13 mouse cellular contexts compared by ENCODE assay signal in the genomic region with DNA sequence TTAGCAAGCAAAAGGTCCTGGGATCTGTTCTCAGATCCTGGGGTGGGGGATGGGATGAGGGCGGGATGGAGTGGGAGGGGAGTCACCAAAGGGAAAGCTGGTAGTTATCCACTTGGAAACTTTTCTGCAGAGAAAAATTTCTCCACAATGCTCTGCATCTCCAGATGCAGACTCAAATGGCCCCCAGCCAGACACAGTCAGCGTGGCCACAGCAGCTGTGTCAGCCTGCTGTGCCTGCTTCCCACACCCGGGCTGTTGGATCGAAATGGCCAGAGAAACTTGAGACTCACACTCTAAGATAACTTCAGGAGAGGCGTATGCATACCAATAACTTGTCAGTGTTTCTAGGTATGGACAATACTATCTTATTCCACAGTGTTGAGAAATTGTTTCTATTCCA. TPM values are rescaled to one million over a fixed set of nuclear protein-coding genes. Genes with fewer than 3 reads are reported as not detected.
DNase-seq lines count a peak whose midpoint lies in the region; ATAC-seq and TF ChIP-seq lines count a peak whose summit lies in the region.
"Had no signal": no experiment of that assay in that cellular context is flagged by ENCODE, and none has a peak within 500 bp of the region (broad histone marks: within the 10 kb centered on the region; RNA-seq: fewer than 3 reads in every experiment).

No protein-coding gene starts in this region.

- no peaks in the 10 kb centered on the region for H3K36me3 ChIP-seq in myocyte (ENCODE audit: control insufficient read depth, insufficient read depth)
- no peaks in the 10 kb centered on the region for H3K36me3 ChIP-seq in midbrain, embryonic 11.5 days (ENCODE audit: control insufficient read depth, insufficient read depth, low read length)
- H3K36me3 ChIP-seq: heart, embryonic 13.5 days; midbrain, embryonic 13.5 days had no signal

- H3K27ac ChIP-seq in midbrain, embryonic 11.5 days (ENCODE audit: low read depth, low read length), result no peak overlapping the region
- H3K27ac ChIP-seq: heart, embryonic 13.5 days; midbrain, embryonic 13.5 days had no signal

- H3K4me1 ChIP-seq in midbrain, embryonic 11.5 days (ENCODE audit: control insufficient read depth, insufficient read depth, low read length), result no peaks in the 10 kb centered on the region; the same call in 1 of the 2 replicates

- H3K4me3 ChIP-seq in myocyte, result no peak overlapping the region
- H3K4me3 ChIP-seq in midbrain, embryonic 11.5 days (ENCODE audit: low read depth, low read length), result no peak overlapping the region
- H3K4me3 ChIP-seq: heart, embryonic 13.5 days; midbrain, embryonic 13.5 days had no signal

- no peaks in the 10 kb centered on the region for H3K27me3 ChIP-seq in myocyte (ENCODE audit: control insufficient read depth, insufficient read depth, insufficient read length)
- no peaks in the 10 kb centered on the region for H3K27me3 ChIP-seq in midbrain, embryonic 11.5 days (ENCODE audit: control insufficient read depth, insufficient read depth, low read length)
- H3K27me3 ChIP-seq: heart, embryonic 13.5 days; midbrain, embryonic 13.5 days had no signal

- H3K4me2 ChIP-seq in myocyte (ENCODE audit: low read depth), result peak overlapping the region; percentile 41
- no peak overlapping the region for H3K4me2 ChIP-seq in midbrain, embryonic 11.5 days
- H3K4me2 ChIP-seq: heart, embryonic 13.5 days; midbrain, embryonic 13.5 days had no signal

- H3ac ChIP-seq in myocyte (ENCODE audit: control insufficient read depth, insufficient read length), result no peak overlapping the region

- 72% methylated on average over 5 of the region's 5 CpGs for WGBS in midbrain, embryonic 11.5 days

- H3K9me3 ChIP-seq in midbrain, embryonic 11.5 days (ENCODE audit: control insufficient read depth, low read length), result no peaks in the 10 kb centered on the region
- H3K9me3 ChIP-seq: heart, embryonic 13.5 days; midbrain, embryonic 13.5 days had no signal

- TF ChIP-seq POLR2A in myocyte (IDR thresholded peaks at IDR 0.05; ENCODE audit: insufficient read length, low read depth), result no peak

- no peak overlapping the region for H3K9ac ChIP-seq in midbrain, embryonic 11.5 days (ENCODE audit: low read length)
- H3K9ac ChIP-seq: heart, embryonic 13.5 days; midbrain, embryonic 13.5 days had no signal

- no peaks in the 10 kb centered on the region for H3K79me2 ChIP-seq in myocyte (ENCODE audit: control insufficient read depth, insufficient read depth)

- no peak for ATAC-seq in midbrain, embryonic 11.5 days (ENCODE audit: low FRiP score)
- ATAC-seq: midbrain, embryonic 13.5 days had no signal

- intact Hi-C loops in heart, postnatal 14 days (cut with DNase I), result loop anchor here (5.0 kb wide), 2 partner anchors 69 to 264 kb away; partner anchors contain the start of gene Ncoa1
- intact Hi-C loops in left cerebral cortex, postnatal 36 days (cut with DNase I), result loop anchor here (5.0 kb wide), 3 partner anchors 44 to 439 kb away; partner anchors contain the start of gene Ncoa1

- peak; percentile 21 for DNase-seq in adrenal gland, postnatal 14 days
- no peak for DNase-seq in adrenal gland, postnatal 4 days (ENCODE audit: low spot score in 2 of 2)
- peak; percentile 19 for DNase-seq in ovary, postnatal 36 days (ENCODE audit: low spot score)
- no peak for DNase-seq in ovary, adult 18-20 months (ENCODE audit: low spot score)
- DNase-seq in heart, postnatal 14 days, result peak; percentile 76 to 80
- no peak for DNase-seq in left cerebral cortex, postnatal 36 days (ENCODE audit: low spot score in 2 of 2)
- DNase-seq in midbrain, embryonic 11.5 days (ENCODE audit: low spot score, missing footprints), result no peak

TF ChIP-seq in myocyte, 11 proteins besides CTCF, POLR2A, EP300 and RAD21:
- TF ChIP-seq MYOD1 (IDR thresholded peaks at IDR 0.05; ENCODE audit: control insufficient read depth in 1 of 3, insufficient read length in 2 of 3, low read depth in 2 of 3) (peak in 2 of 3 experiments; percentile 91 to 93), MYOG (IDR thresholded peaks at IDR 0.05; ENCODE audit: control insufficient read depth in 1 of 3, insufficient read depth in 1 of 3, insufficient read length in 2 of 3, low read depth in 2 of 3) (peak; percentile 41 to 92 (median 91)), TCF12 (IDR thresholded peaks at IDR 0.05; ENCODE audit: insufficient read depth, poor library complexity, severe bottlenecking) (peak; percentile 50), POLR2AphosphoS2 (IDR thresholded peaks at IDR 0.05; ENCODE audit: insufficient read length, low read depth) (no peak), MAX (IDR thresholded peaks at IDR 0.05; ENCODE audit: low read depth) (no peak), TCF3 (IDR thresholded peaks at IDR 0.05; ENCODE audit: insufficient read length, low read depth) (peak; percentile 51), USF1 (IDR thresholded peaks at IDR 0.05; ENCODE audit: low read depth) (no peak), REST (IDR thresholded peaks at IDR 0.05; ENCODE audit: insufficient read depth, insufficient read length) (no peak), SRF (IDR thresholded peaks at IDR 0.05; ENCODE audit: control insufficient read depth, insufficient read length, low read depth) (no peak), CEBPB (IDR thresholded peaks at IDR 0.05; ENCODE audit: insufficient read depth, poor library complexity, severe bottlenecking) (no peak), E2F4 (IDR thresholded peaks at IDR 0.05; ENCODE audit: insufficient read depth) (no peak)

RNA-seq across cellular contexts. Expression of gene Itsn2, which starts 45.9 kb away (rescaled TPM):
- 47.8 and 61.2 TPM in 2 replicates for total RNA-seq in adrenal gland, postnatal 14 days (2021)
- total RNA-seq in adrenal gland, postnatal 4 days (2021), result 10 to 100 TPM; 47.7 to 49.3 TPM
- 10 to 100 TPM; 49.3 to 50.3 TPM for total RNA-seq in heart, postnatal 14 days (2021)
- 8.4 TPM for polyA plus RNA-seq in myocyte (2012; fragmentation: generic; extraction: Trizol)
- 10 to 100 TPM; 62.6 to 73.0 TPM for total RNA-seq in left cerebral cortex, postnatal 36 days (2021)
- 13.8 and 16.6 TPM in 2 replicates for polyA plus RNA-seq in midbrain, embryonic 11.5 days (2014; fragmentation: Nextera tagmentation; extraction: Ambion mirVana)

RNA-seq across cellular contexts. Expression of gene Gm3625, which starts 46.2 kb away (rescaled TPM):
- not detected in 2 replicates for total RNA-seq in adrenal gland, postnatal 14 days (2021)
- total RNA-seq in adrenal gland, postnatal 4 days (2021), result not detected
- not detected for total RNA-seq in heart, postnatal 14 days (2021)
- not detected for polyA plus RNA-seq in myocyte (2012; fragmentation: generic; extraction: Trizol)
- total RNA-seq in left cerebral cortex, postnatal 36 days (2021), result not detected
- polyA plus RNA-seq in midbrain, embryonic 11.5 days (2014; fragmentation: Nextera tagmentation; extraction: Ambion mirVana), result not detected in 2 replicates
- polyA plus RNA-seq: heart, embryonic 13.5 days; large intestine, adult 2 months; limb, embryonic 11.5 days; midbrain, embryonic 13.5 days; spleen, adult 2 months had no signal

Comparison
In these comparisons a context has a peak if more than half of its experiments do, and no peak if none do; other contexts are left out.
1. DNase-seq: peak in adrenal gland, postnatal 14 days (single experiment), ovary, postnatal 36 days (single experiment) and heart, postnatal 14 days (2 of 2); none in adrenal gland, postnatal 4 days (0 of 2), ovary, adult 18-20 months (single experiment), left cerebral cortex, postnatal 36 days (0 of 2) and midbrain, embryonic 11.5 days (single experiment).